Mouse (Mus musculus): ENCODE measurements around the gene Ssu72. TPM values are rescaled to one million over a fixed set of nuclear protein-coding genes. Genes with fewer than 3 reads are reported as not detected.
A peak's percentile ranks its signal among the peaks of the same experiment; 100 is the strongest.

The Ssu72 gene
- total and polyA plus RNA-seq, 3 experiments = 160 to 245 (median 169) TPM

GRCm38 (mm10) chr4:155757011-155757410 lies 52.4 kb downstream of the Ssu72 start:
- no peaks in the 10 kb centered on the region for H3K27me3 ChIP-seq (replicated peaks)
- 0 out of 2 replicates have a peak overlapping the region, but pooled peaks have one; percentile 18 for H3K27ac ChIP-seq (ENCODE audit: insufficient read depth, low read depth)
- peaks cover 10 to 20% of the 10 kb centered on the region in 2 experiments; a peak in 3 of 4 replicates for H3K4me1 ChIP-seq (ENCODE audit: control insufficient read depth in 1 of 2, insufficient read depth in 2 of 2)
- H3K4me3 ChIP-seq (replicated peaks in 1 of 3; ENCODE audit: low read depth in 2 of 3, low read length in 2 of 3, poor library complexity in 1 of 3) = no peak overlapping the region
- no peak overlapping the region for H3K9ac ChIP-seq (ENCODE audit: insufficient read depth, low read depth)
- peaks cover 42% of the 10 kb centered on the region for H3K79me2 ChIP-seq (replicated peaks; ENCODE audit: control insufficient read depth, extremely low read depth, insufficient read depth, poor library complexity, severe bottlenecking)
- no peak for TF ChIP-seq RAD21 (IDR thresholded peaks at IDR 0.05; ENCODE audit: low read depth, low read length)
- no peak overlapping the region for H3K4me2 ChIP-seq (ENCODE audit: insufficient read depth, low read depth, poor library complexity, severe bottlenecking)
- peaks cover 51 to 66% of the 10 kb centered on the region in 2 experiments for H3K36me3 ChIP-seq (replicated peaks in 1 of 2; ENCODE audit: control insufficient read depth in 1 of 2, insufficient read depth in 1 of 2, low read length in 1 of 2)
- no peak for DNase-seq (ENCODE audit: extremely low read depth)
- in situ Hi-C loops (cut with MboI; ENCODE audit: low pct_ligation_motif_present, low pct_unique_long_range_greater_than_20kb, low sequenced_read_pairs) (no loop called here), dilution Hi-C loops (cut with MboI; ENCODE audit: extremely low pct_ligation_motif_present, extremely low pct_unique_long_range_greater_than_20kb, low sequenced_read_pairs) (no loop called here)
- no peaks in the 10 kb centered on the region for H3K9me3 ChIP-seq (replicated peaks; ENCODE audit: low read length)

DNA sequence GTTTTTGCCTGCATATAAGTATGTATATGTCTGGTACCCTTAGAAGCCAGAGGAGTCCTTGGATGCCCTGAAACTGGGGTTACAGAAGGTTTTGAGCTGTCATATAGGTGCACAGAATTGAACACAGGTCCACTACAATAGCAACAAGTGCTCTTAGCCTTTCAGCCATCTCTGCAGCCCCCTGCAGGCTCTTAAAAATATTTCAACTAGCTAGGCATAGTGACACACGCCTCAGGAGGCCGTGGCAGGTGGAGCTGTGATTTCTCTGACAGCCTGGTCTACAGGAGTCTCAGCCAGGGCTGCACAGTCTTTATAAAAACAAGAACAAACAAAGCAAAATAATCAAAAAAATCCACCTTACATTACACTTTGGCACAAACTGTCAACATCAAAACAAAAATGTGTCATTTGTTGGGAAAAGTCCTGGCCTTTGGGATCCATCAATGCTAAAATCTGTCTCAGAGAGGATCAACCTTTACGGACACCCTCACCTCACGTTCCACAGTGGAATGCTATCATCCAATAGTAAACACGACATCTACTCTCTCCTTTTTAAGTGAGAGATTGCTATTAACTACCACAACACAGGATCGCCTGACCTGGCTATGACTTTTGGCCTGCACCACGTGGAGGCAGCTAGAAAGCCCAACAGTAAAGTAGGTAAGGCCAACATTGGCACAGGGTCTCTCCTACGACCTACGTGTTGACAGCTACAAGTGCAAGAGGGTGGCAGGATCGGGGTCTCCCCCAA lies 55.4 kb downstream of the Ssu72 start:
- Histone ChIP-seq H3K9me3 (replicated peaks; ENCODE audit: low read length) (no peaks in the 10 kb centered on the region), H3K36me3 (replicated peaks in 1 of 2; ENCODE audit: control insufficient read depth in 1 of 2, insufficient read depth in 1 of 2, low read length in 1 of 2) (peaks cover 28 to 43% of the 10 kb centered on the region in 2 experiments), H3K27ac (ENCODE audit: insufficient read depth, low read depth) (peak overlapping the region; percentile 30; the same call in 1 of the 2 replicates), H3K4me2 (ENCODE audit: insufficient read depth, low read depth, poor library complexity, severe bottlenecking) (peak overlapping the region; percentile 79), H3K4me3 (replicated peaks in 1 of 3; ENCODE audit: low read depth in 2 of 3, low read length in 2 of 3, poor library complexity in 1 of 3) (peak overlapping the region; percentile 62 to 98 (median 84)), H3K4me1 (ENCODE audit: control insufficient read depth in 1 of 2, insufficient read depth in 2 of 2) (peaks cover 14 to 24% of the 10 kb centered on the region in 2 experiments), H3K79me2 (replicated peaks; ENCODE audit: control insufficient read depth, extremely low read depth, insufficient read depth, poor library complexity, severe bottlenecking) (peaks cover 42% of the 10 kb centered on the region), H3K27me3 (replicated peaks) (no peaks in the 10 kb centered on the region), H3K9ac (ENCODE audit: insufficient read depth, low read depth) (peak overlapping the region; percentile 84)
- DNase-seq (ENCODE audit: extremely low read depth) = peak; percentile 81
- dilution Hi-C loops (cut with MboI; ENCODE audit: extremely low pct_ligation_motif_present, extremely low pct_unique_long_range_greater_than_20kb, low sequenced_read_pairs) (no loop called here), in situ Hi-C loops (cut with MboI; ENCODE audit: low pct_ligation_motif_present, low pct_unique_long_range_greater_than_20kb, low sequenced_read_pairs) (no loop called here)
- TF ChIP-seq MAZ (IDR thresholded peaks at IDR 0.05; ENCODE audit: low read depth, low read length) (no peak), USF2 (conservative IDR thresholded peaks at IDR 0.05; ENCODE audit: low read depth, low read length) (no peak), MXI1 (IDR thresholded peaks at IDR 0.05; ENCODE audit: low read depth, low read length) (peak; percentile 88), RAD21 (IDR thresholded peaks at IDR 0.05; ENCODE audit: low read depth, low read length) (peak; percentile 19), ZKSCAN1 (IDR thresholded peaks at IDR 0.05; ENCODE audit: borderline replicate concordance, low read depth, low read length) (no peak), E2F4 (IDR thresholded peaks at IDR 0.05; ENCODE audit: insufficient replicate concordance, low read depth, low read length) (no peak), UBTF (IDR thresholded peaks at IDR 0.05; ENCODE audit: low read depth, low read length) (no peak), CHD2 (IDR thresholded peaks at IDR 0.05; ENCODE audit: low read length) (no peak), SIN3A (IDR thresholded peaks at IDR 0.05; ENCODE audit: low read length) (peak; percentile 91), IRF4 (IDR thresholded peaks at IDR 0.05; ENCODE audit: low read depth, low read length) (no peak), SMC3 (IDR thresholded peaks at IDR 0.05; ENCODE audit: low read depth, low read length) (peak; percentile 29; the same call in 1 of the 2 replicates), NELFE (IDR thresholded peaks at IDR 0.05; ENCODE audit: low read depth, low read length) (no peak), ZNF384 (IDR thresholded peaks at IDR 0.05; ENCODE audit: low read depth, low read length) (no peak), MYC (IDR thresholded peaks at IDR 0.05; ENCODE audit: low read depth, low read length) (no peak; the same call in 1 of the 2 replicates), CHD1 (IDR thresholded peaks at IDR 0.05; ENCODE audit: low read depth, low read length) (no peak), ZMIZ1 (IDR thresholded peaks at IDR 0.05; ENCODE audit: low read depth, low read length) (no peak), KAT2A (IDR thresholded peaks at IDR 0.05; ENCODE audit: insufficient replicate concordance, low read length) (no peak), HCFC1 (IDR thresholded peaks at IDR 0.05; ENCODE audit: low read depth, low read length) (no peak), BHLHE40 (IDR thresholded peaks at IDR 0.05; ENCODE audit: low read depth, low read length) (no peak), ETS1 (conservative IDR thresholded peaks at IDR 0.05; ENCODE audit: low read depth, low read length) (no peak), USF1 (IDR thresholded peaks at IDR 0.05; ENCODE audit: low read depth, low read length) (no peak), RCOR1 (conservative IDR thresholded peaks at IDR 0.05; ENCODE audit: low read depth, low read length) (no peak), CTCF (conservative IDR thresholded peaks at IDR 0.05 in 1 of 2, IDR thresholded peaks at IDR 0.05 in 1 of 2; ENCODE audit: low read depth in 2 of 2, low read length in 2 of 2) (peak; percentile 42 to 69; a peak in 3 of 4 replicates), JUN (IDR thresholded peaks at IDR 0.05; ENCODE audit: insufficient read depth, low read depth, low read length) (no peak), GABPA (IDR thresholded peaks at IDR 0.05; ENCODE audit: insufficient replicate concordance, low read depth, low read length) (no peak), PAX5 (IDR thresholded peaks at IDR 0.05; ENCODE audit: low read length) (no peak), TBP (conservative IDR thresholded peaks at IDR 0.05; ENCODE audit: low read depth, low read length) (0 out of 2 replicates have a peak, but pooled peaks have one; percentile 14), NRF1 (IDR thresholded peaks at IDR 0.05; ENCODE audit: low read depth, low read length) (no peak), MAFK (IDR thresholded peaks at IDR 0.05; ENCODE audit: insufficient replicate concordance, low read length) (no peak), ZC3H11A (IDR thresholded peaks at IDR 0.05; ENCODE audit: low read depth, low read length) (no peak), MEF2A (IDR thresholded peaks at IDR 0.05; ENCODE audit: borderline replicate concordance, low read depth, low read length) (no peak)
